In the genomic region with DNA sequence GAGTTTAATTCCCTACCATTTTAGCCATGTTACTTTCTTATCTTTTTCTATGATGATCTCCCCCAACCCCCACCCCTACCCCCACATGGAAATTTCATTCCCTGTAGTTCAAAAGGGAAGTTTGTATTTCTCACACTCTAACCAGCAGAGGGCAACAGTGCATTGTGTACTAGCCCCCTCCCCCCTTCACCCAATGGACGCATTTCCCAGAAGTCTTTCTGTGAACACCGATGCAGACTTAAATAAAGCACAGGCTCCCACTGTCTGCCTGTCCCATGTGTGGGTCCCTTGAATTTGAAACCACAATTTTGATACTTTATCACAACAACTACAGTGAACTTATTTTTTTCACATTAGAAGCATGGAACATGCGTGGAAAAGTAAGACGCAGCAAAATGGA, we compare ENCODE assay signal across 8 mouse cellular contexts.
A peak's percentile ranks its signal among the peaks of the same experiment; 100 is the strongest.
DNase-seq lines count a peak whose midpoint lies in the region; ATAC-seq and TF ChIP-seq lines count a peak whose summit lies in the region.

No protein-coding gene starts in this region.

- no peak for DNase-seq in lung, adult 2 months
- DNase-seq in lung, postnatal 25 days (ENCODE audit: low spot score) = no peak
- peak; percentile 30 for DNase-seq in adrenal gland, postnatal 25 days
- DNase-seq in lung, embryonic 14.5 days = peak; percentile 84
- peak; percentile 10 for DNase-seq in testis, postnatal 14 days (ENCODE audit: low spot score)
- DNase-seq in urinary bladder, postnatal 4 days (ENCODE audit: low spot score in 2 of 2) = no peak

- 32% methylated on average over 4 of the region's 4 CpGs for WGBS in lung, adult 2 months
- WGBS in kidney, embryonic 15.5 days = 38% methylated on average over 4 of the region's 4 CpGs
- 44% methylated on average over 4 of the region's 4 CpGs for WGBS in lung, embryonic 14.5 days

- no peak overlapping the region for H3K9ac ChIP-seq in kidney, embryonic 15.5 days
- H3K9ac ChIP-seq in lung, embryonic 14.5 days = no peak overlapping the region

- no peak overlapping the region for H3K27ac ChIP-seq in embryonic fibroblast, embryonic 13.5 days (ENCODE audit: insufficient read depth, low read length)
- no peak overlapping the region for H3K27ac ChIP-seq in kidney, embryonic 15.5 days
- no peak overlapping the region for H3K27ac ChIP-seq in lung, embryonic 14.5 days (ENCODE audit: low read depth)

- H3K36me3 ChIP-seq in kidney, embryonic 15.5 days = no peaks in the 10 kb centered on the region
- H3K36me3 ChIP-seq in lung, embryonic 14.5 days (ENCODE audit: insufficient read depth) = no peaks in the 10 kb centered on the region

- no peak for TF ChIP-seq POLR2A in lung, adult 2 months (IDR thresholded peaks at IDR 0.05; ENCODE audit: borderline replicate concordance, extremely low read depth, low read depth, low read length)
- no peak for TF ChIP-seq POLR2A in embryonic fibroblast, embryonic 13.5 days (IDR thresholded peaks at IDR 0.05; ENCODE audit: low read depth, low read length)

- H3K9me3 ChIP-seq in kidney, embryonic 15.5 days (replicated peaks) = no peaks in the 10 kb centered on the region
- no peaks in the 10 kb centered on the region for H3K9me3 ChIP-seq in lung, embryonic 14.5 days (ENCODE audit: low read depth, low read length)

- no peaks in the 10 kb centered on the region for H3K27me3 ChIP-seq in kidney, embryonic 15.5 days
- H3K27me3 ChIP-seq in lung, embryonic 14.5 days (ENCODE audit: insufficient read depth, low read length) = no peaks in the 10 kb centered on the region

- peak; percentile 78 for ATAC-seq in kidney, embryonic 15.5 days (replicated peaks; ENCODE audit: low FRiP score)
- ATAC-seq in lung, embryonic 14.5 days (ENCODE audit: insufficient read depth) = peak; percentile 75; the same call in 1 of the 2 replicates

- peak overlapping the region; percentile 35 for H3K4me2 ChIP-seq in kidney, embryonic 15.5 days
- H3K4me2 ChIP-seq in lung, embryonic 14.5 days = peak overlapping the region; percentile 45

- no peaks in the 10 kb centered on the region for H3K4me1 ChIP-seq in lung, adult 2 months (ENCODE audit: control insufficient read depth, insufficient read depth, low read length)
- peaks cover 5% of the 10 kb centered on the region; the same call in 1 of the 2 replicates for H3K4me1 ChIP-seq in embryonic fibroblast, embryonic 13.5 days (ENCODE audit: control insufficient read depth, insufficient read depth, low read length)
- H3K4me1 ChIP-seq in kidney, embryonic 15.5 days = peaks cover 4% of the 10 kb centered on the region; the same call in 1 of the 2 replicates
- no peaks in the 10 kb centered on the region for H3K4me1 ChIP-seq in lung, embryonic 14.5 days (ENCODE audit: insufficient read depth)

- H3K4me3 ChIP-seq in lung, adult 2 months (replicated peaks; ENCODE audit: extremely low read depth, low read depth, low read length) = no peak overlapping the region
- H3K4me3 ChIP-seq in embryonic fibroblast, embryonic 13.5 days (ENCODE audit: insufficient read depth, low read length) = no peak overlapping the region
- no peak overlapping the region for H3K4me3 ChIP-seq in kidney, embryonic 15.5 days (replicated peaks)
- H3K4me3 ChIP-seq in lung, embryonic 14.5 days (ENCODE audit: low read depth, low read length) = no peak overlapping the region

- peak; percentile 44 for TF ChIP-seq CTCF in lung, adult 2 months (IDR thresholded peaks at IDR 0.05; ENCODE audit: insufficient read depth, low read length)
- peak; percentile 51; the same call in 1 of the 2 replicates for TF ChIP-seq CTCF in embryonic fibroblast, embryonic 13.5 days (IDR thresholded peaks at IDR 0.05; ENCODE audit: borderline replicate concordance, insufficient read depth, low read length)
- peak; percentile 75 for TF ChIP-seq CTCF in lung, embryonic 14.5 days (IDR thresholded peaks at IDR 0.05; ENCODE audit: low read depth)

Comparison
In these comparisons a context has a peak if more than half of its experiments do, and no peak if none do; other contexts are left out.
1. DNase-seq: peak in adrenal gland, postnatal 25 days (single experiment), lung, embryonic 14.5 days (single experiment) and testis, postnatal 14 days (single experiment); none in lung, adult 2 months (single experiment), lung, postnatal 25 days (single experiment) and urinary bladder, postnatal 4 days (0 of 2).
2. Peak in every context shown above with its lines, with median percentiles within 50 percentile points of each other: CTCF ChIP-seq.